Mouse (Mus musculus) telencephalon, adult 2 months (tissue): ENCODE data around the gene Nkiras2.
"Not testable (repeated sequence)": the region's sequence is repeated elsewhere in the genome, so short reads cannot be mapped to it uniquely, and the experiment has no call there.

Source experiments
- DNase-seq: peaks from one replicate; pipeline ENCODE4 v3.0.0-alpha.2; 2011; ENCODE audit warnings: low read depth, low spot score

Gene Nkiras2

GRCm38 (mm10) chr11:100618761-100619484 is at the start of gene Nkiras2:
Gene Nkiras2, plus strand, starts transcription at chr11:100619244.
- DNase-seq = peak; percentile 40

GRCm38 (mm10) chr11:100569789-100570188 is 49.3 kb upstream of the Nkiras2 start:
- DNase-seq = no peak

DNA sequence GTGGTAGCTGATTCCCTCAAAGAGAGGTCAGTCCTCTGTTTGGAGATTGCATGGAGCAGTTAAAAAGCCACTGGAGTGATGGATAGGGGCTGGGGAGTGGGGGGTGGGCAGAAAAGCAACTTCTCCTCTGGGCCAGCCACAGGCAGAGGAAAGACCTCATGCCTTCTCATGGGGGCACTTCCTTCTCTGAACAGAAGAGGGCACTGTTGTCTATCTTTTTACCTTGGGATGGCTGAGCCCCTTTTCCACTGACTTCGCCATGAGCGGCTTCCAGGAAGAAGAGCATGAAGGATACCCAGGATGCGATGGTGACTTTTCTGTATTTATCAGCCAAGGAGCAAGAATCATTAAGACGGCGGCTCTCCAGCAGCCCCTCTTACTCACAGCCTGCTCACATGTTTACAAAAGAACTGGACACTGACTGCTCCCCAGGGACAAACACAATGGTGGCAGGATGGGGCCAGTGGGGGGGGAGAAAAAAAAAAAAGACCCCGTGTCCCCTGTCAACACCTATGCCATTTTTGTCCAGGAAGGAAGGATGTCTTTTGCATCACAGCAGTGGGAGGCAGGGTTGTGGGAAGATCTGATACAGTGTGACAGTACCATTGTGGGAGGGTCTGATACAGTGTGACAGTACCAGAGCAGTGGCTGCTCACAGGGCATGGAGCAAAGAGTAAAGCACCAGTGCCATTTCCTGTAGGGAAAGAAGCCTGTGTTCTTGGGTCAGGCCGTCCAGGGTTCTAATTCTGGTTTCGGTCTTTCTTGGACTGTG is 48.4 kb upstream of the Nkiras2 start:
- peak; percentile 55 for DNase-seq

DNA sequence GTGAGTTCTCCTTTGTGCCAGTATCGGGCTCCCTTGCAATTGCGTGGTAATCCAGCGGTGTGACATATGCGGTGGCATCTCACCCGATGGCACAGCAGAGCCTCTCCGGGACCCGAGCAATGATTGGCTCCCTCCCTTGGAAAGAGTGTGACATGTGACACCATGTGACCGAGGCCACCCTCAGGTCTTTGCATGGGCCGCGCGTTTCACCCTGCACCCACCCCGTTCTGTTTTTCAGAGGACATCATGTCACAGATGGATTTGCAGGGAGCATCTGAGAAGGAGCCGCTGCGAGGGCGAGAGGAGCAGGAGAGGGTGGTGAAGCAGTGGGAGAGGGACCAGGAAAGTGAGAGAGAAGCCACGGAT is 47.9 kb upstream of the Nkiras2 start:
- peak; percentile 63 for DNase-seq

DNA sequence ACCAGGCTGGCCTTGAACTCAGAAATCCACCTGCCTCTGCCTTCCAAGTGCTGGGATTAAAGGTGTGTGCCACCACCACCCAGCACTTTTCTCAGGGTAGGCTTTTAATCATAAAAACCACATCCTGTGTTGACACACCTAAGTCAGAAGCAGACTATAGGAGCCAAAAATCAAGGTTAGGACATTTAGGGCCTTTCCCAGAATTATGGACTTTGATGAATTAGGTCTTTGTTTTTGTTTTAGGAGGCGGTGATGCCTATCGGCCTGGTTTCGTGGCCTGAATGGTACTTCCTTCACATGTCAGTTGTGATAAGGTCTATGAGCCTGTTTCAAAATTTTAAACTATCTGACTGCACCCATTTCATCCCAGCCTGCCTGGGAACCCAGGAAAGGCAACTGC is 44.9 kb upstream of the Nkiras2 start:
- DNase-seq = no peak

DNA sequence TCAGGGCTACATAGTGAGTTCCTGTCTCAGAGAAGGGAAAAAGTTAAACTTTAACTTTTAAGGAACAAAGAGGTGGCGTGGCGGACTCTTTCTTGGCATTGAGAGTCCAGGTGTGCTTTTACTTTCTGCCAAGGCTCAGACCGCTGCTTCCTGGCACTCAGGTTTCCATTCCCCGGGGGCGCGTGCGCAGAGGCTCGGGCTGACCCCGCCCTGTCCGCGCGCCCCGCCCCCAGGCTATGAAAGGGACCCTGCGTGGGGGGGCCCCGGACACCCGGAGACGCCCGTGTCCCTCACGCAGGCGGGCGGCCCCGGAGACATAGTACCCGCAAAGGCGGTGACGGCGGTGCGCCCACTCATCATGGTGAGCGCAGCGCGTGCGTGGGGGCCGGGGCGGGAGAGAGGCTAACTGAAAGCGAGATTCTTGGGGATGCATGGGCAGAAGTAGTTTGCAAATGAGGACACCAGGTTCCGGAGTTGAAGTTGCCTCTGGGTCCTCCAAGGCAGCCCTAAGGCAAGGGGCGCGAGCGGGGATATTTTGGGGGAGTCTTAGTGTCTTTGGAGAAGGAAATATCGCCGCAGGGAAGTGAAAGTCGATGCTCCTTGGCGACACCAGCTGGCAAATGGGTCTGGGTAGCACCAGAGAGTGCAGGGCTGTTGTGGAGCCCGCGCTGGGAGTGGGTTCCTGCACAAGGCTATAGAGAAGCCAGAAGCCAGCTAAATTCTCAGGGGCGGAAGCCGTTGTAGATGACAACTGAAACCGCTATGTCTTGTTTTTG is 44.1 kb upstream of the Nkiras2 start, which contains the start of gene Cnp:
Gene Cnp (plus strand): TSS at position 197 of the 776 bp plus-strand sequence.
- no peak for DNase-seq

DNA sequence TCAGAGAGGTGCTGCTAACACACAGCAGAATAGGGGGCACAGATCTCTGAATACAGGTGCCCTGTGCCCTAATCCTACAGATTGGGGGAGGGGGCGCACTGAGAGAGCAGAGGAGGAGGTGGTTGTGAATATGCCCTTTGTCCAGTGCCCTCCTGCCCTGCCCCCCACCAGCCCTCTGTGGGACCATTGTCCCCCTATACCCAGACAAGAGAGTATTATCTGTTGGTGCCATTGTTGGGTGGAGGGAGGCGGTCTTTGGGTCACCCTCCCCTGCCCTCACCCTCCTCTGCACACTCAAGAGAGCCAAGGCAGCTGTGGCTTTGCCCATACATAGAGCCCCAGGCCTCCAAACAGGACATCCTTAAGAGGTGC is 43.6 kb upstream of the Nkiras2 start:
- peak; percentile 77 for DNase-seq

GRCm38 (mm10) chr11:100576256-100576655 is 42.8 kb upstream of the Nkiras2 start:
- no peak for DNase-seq

GRCm38 (mm10) chr11:100577852-100578599 is 41.0 kb upstream of the Nkiras2 start:
- no peak for DNase-seq

DNA sequence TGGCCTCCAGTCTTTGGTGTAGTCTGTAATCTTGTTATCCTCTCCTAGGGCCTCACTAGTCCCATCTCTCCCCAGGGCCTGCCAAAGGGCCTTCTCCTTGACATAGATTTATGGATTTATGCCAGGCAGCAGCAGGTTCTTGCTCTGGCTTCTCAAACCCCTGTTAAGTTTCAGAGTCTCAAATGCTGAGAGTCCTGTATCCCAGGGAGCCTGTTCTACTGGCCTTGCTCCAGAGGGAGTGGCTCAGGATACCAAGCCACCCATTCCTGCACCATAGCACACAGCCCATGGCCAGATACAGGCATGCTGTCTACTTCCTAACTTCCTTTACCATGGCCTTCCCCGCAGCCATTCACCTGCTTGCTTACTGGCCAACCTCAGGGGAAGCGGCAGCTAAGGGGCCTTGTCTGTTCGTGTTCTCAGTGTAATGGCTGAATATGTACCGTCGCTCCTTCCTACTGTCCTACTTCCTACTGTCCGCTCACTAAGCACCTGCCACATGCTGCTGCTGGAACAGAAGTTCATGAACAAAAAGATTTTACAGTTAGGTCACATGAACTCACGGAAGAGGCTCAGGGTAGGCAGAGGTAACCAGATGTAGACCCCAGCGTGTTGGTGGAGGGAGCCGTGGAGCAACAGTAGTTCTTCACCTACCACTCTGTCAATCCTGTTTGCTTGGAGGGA is 39.8 kb upstream of the Nkiras2 start:
- DNase-seq = no peak

- DNase-seq = no peak
These were observed 38.8 kb upstream of the Nkiras2 start for GRCm38 (mm10) chr11:100580275-100580674.

GRCm38 (mm10) chr11:100581756-100582155 is 37.3 kb upstream of the Nkiras2 start:
- peak; percentile 61 for DNase-seq

DNA sequence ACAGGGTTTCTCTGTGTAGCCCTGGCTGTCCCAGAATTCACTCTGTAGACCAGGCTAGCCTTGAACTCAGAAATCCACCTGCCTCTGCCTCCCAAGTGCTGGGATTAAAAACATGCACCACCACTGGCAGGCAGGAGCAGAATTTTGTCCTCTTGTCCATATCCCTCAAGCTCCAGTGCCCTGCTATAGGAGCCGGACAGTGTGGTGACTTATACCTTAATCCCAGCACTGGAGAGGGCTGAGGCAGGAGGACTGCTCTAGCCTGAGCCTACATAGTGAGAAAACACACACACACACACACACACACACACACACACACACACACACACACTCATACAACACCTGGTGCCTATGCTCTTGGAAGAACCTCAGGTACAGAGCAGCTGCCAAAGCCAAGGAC is 36.6 kb upstream of the Nkiras2 start:
- not testable (repeated sequence) for DNase-seq

DNA sequence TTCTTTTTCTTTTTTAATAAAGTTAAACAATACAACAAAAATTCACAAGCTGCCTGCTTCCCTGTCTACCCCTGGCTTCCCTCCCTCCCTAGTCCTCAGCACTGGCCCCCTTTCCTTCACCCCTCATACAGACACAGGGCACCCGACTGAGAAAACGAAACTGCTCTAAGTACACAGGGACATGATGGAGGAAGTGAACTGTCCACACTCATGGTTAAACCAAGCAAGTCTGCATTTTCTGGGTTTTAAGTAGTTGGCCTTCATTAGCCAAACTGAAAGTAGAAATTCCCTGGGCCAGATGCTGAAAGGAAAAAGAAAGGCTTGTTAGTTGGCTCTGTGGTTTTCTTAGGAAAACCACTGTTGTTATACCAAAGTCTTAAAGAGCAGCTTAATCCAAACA is 36.2 kb upstream of the Nkiras2 start:
- no peak for DNase-seq

- DNase-seq = no peak
These were observed 34.5 kb upstream of the Nkiras2 start for GRCm38 (mm10) chr11:100584561-100584961.

DNA sequence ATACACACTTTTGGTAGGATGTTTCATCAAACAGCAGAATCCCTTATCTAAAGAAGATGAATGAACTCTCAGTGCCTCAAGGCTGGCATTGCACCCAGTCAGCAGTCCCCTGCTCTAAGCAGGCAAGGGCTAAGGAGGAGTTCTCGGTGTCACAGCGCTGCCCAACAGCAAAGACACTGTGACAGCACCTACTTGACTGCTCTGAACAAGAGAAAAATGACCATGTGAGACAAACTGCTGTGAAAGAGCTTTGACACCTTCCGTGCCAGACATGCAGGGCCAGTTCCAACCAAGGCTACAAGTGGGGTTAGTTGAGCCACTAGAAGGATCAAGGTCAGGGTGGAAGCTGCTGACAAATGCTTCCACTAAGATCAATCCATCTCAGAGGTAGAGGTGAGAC is 33.9 kb upstream of the Nkiras2 start:
- DNase-seq = no peak

- DNase-seq = no peak
These were observed 30.6 kb upstream of the Nkiras2 start for GRCm38 (mm10) chr11:100588462-100588861.

- DNase-seq = no peak
These were observed 26.5 kb upstream of the Nkiras2 start for GRCm38 (mm10) chr11:100592346-100593046.

DNA sequence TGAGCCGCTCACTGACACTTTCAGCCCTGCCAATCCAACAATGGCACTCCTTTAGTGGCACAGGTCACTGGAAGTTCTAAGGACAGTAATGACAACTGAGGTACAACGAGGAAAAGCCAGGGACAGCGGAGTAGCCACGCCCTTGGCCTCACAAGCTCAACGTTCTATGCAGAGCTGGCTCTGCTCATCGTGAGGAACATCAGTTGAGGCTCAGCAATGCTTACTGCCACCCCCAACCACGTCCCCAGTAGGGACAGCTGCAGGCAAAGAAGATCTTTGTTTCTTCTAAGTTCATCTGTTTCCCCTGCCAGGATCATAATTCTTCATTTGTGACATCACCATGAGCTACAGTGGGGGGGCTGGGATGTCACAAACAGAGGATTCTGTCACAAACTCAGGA is 24.4 kb upstream of the Nkiras2 start:
- DNase-seq = no peak

- DNase-seq = no peak
These were observed 23.5 kb upstream of the Nkiras2 start for GRCm38 (mm10) chr11:100595533-100595932.
